Mouse (Mus musculus) lung, embryonic 16.5 days (tissue): ENCODE results near the gene B3gnt9. TPM values are rescaled to one million over a fixed set of nuclear protein-coding genes. Genes with fewer than 3 reads are reported as not detected.
"Not testable (repeated sequence)": the region's sequence is repeated elsewhere in the genome, so short reads cannot be mapped to it uniquely, and the experiment has no call there.

Experiments
- ATAC-seq: fragments of 200-750 bp; cut with Nextera tagmentation; 2 replicates; pipeline ENCODE4 v1.8.0; 2017; ENCODE audit warnings: low read depth, mild to moderate bottlenecking, moderate library complexity
- H3K27ac ChIP-seq: fragments of 300-500 bp; sonication (generic); 2 replicates; pipeline ENCODE4 v1.5.1; 2014; ENCODE audit warnings: mild to moderate bottlenecking, control low read depth, low read length
- H3K27me3 ChIP-seq: fragments of 300-500 bp; sonication (generic); 2 replicates; pipeline ENCODE4 v1.6.1; 2014; ENCODE audit warnings: low read depth, low read length, mixed read lengths; ENCODE audit not compliant: control insufficient read depth, insufficient read depth
- H3K36me3 ChIP-seq: fragments of 300-500 bp; sonication (generic); 2 replicates; pipeline ENCODE4 v1.6.1; 2014; ENCODE audit warnings: low read length; ENCODE audit not compliant: control insufficient read depth, insufficient read depth
- H3K4me1 ChIP-seq: fragments of 300-500 bp; sonication (generic); replicated peaks from 2 replicates; pipeline ENCODE4 v1.6.1; 2014; ENCODE audit warnings: low read length, mixed read lengths; ENCODE audit not compliant: control insufficient read depth, insufficient read depth
- H3K4me2 ChIP-seq: fragments of 300-500 bp; sonication (generic); 2 replicates; pipeline ENCODE4 v1.6.1; 2014; ENCODE audit warnings: low read depth, low read length, control low read depth
- H3K4me3 ChIP-seq: fragments of 300-500 bp; sonication (generic); 2 replicates; pipeline ENCODE4 v1.5.1; 2014; ENCODE audit warnings: mild to moderate bottlenecking, low read length, control low read depth
- H3K9ac ChIP-seq: fragments of 300-500 bp; sonication (generic); 2 replicates; pipeline ENCODE4 v1.6.1; 2014; ENCODE audit warnings: low read length, control low read depth
- H3K9me3 ChIP-seq: fragments of 300-500 bp; sonication (generic); 2 replicates; pipeline ENCODE4 v1.6.1; 2016; ENCODE audit warnings: low read length; ENCODE audit not compliant: control insufficient read depth
- WGBS: fragments of 180-500 bp; shearing (Covaris S2); extraction: QIAGEN DNeasy Blood & Tissue Kit; methylation state at CpG from one replicate; pipeline ENCODE4 v1.1.7; 2014; 5-methylcytosine and 5-hydroxymethylcytosine counted together
- polyA plus RNA-seq: library from polyadenylated mRNA; unstranded; fragments of >200 nt; fragmentation: Nextera tagmentation; extraction: Ambion mirVana; gene quantifications from 2 replicates; pipeline ENCODE4 v1.2.1, GENCODE M21; 2015

B3gnt9 gene
- polyA plus RNA-seq, 1 experiment from 2014 or later, result 22.3 TPM

- not testable (repeated sequence) for H3K9ac ChIP-seq, H3K9me3 ChIP-seq, H3K4me2 ChIP-seq, ATAC-seq, H3K4me1 ChIP-seq, H3K4me3 ChIP-seq, H3K36me3 ChIP-seq, H3K27ac ChIP-seq, H3K27me3 ChIP-seq
- 90% methylated on average over 4 of the region's 4 CpGs for WGBS
Measured at GRCm38 (mm10) chr8:105232321-105232693, 22.6 kb downstream of the B3gnt9 start.

- 73% methylated on average over 12 of the region's 12 CpGs for WGBS
- no peaks in the 10 kb centered on the region for H3K9me3 ChIP-seq
- H3K4me1 ChIP-seq, result no peaks in the 10 kb centered on the region
- no peak overlapping the region for H3K9ac ChIP-seq
- peaks cover 7% of the 10 kb centered on the region; the same call in 1 of the 2 replicates for H3K36me3 ChIP-seq
- no peak overlapping the region for H3K4me3 ChIP-seq
- H3K27me3 ChIP-seq, result no peaks in the 10 kb centered on the region
- ATAC-seq, result no peak
- no peak overlapping the region for H3K4me2 ChIP-seq
- no peak overlapping the region for H3K27ac ChIP-seq
Measured at GRCm38 (mm10) chr8:105231503-105232320, 23.2 kb downstream of the B3gnt9 start.

- peak overlapping the region; percentile 88 for H3K27ac ChIP-seq
- no peaks in the 10 kb centered on the region for H3K9me3 ChIP-seq
- peak overlapping the region; percentile 75 for H3K9ac ChIP-seq
- peak overlapping the region; percentile 58 for H3K4me2 ChIP-seq
- H3K4me3 ChIP-seq, result peak overlapping the region; percentile 81
- 8% methylated on average over 6 of the region's 6 CpGs for WGBS
- peaks cover 6% of the 10 kb centered on the region; the same call in 1 of the 2 replicates for H3K4me1 ChIP-seq
- H3K27me3 ChIP-seq, result no peaks in the 10 kb centered on the region
- ATAC-seq, result peak; percentile 55
- H3K36me3 ChIP-seq, result no peaks in the 10 kb centered on the region
Measured at GRCm38 (mm10) chr8:105225917-105226316, 29.0 kb downstream of the B3gnt9 start.

GRCm38 (mm10) chr8:105225272-105225593 is 29.7 kb downstream of the B3gnt9 start:
- peaks cover 6% of the 10 kb centered on the region; the same call in 1 of the 2 replicates for H3K4me1 ChIP-seq
- no peaks in the 10 kb centered on the region for H3K27me3 ChIP-seq
- peak overlapping the region; percentile 88 for H3K27ac ChIP-seq
- no peaks in the 10 kb centered on the region for H3K9me3 ChIP-seq
- peak overlapping the region; percentile 75 for H3K9ac ChIP-seq
- peak overlapping the region; percentile 58 for H3K4me2 ChIP-seq
- ATAC-seq, result no peak
- no peaks in the 10 kb centered on the region for H3K36me3 ChIP-seq
- peak overlapping the region; percentile 81 for H3K4me3 ChIP-seq
- WGBS, result under 1% methylated on average over 27 of the region's 27 CpGs

- no peaks in the 10 kb centered on the region for H3K9me3 ChIP-seq
- H3K4me2 ChIP-seq, result peak within 1 kb of the TSS; percentile 64
- peaks cover 6% of the 10 kb centered on the region; the same call in 1 of the 2 replicates for H3K4me1 ChIP-seq
- H3K27ac ChIP-seq, result peak within 1 kb of the TSS; percentile 88
- peak within 1 kb of the TSS; percentile 81 for H3K4me3 ChIP-seq
- H3K27me3 ChIP-seq, result no peaks in the 10 kb centered on the region
- H3K9ac ChIP-seq, result peak within 1 kb of the TSS; percentile 75
- H3K36me3 ChIP-seq, result no peaks in the 10 kb centered on the region
- WGBS, result 2% methylated on average over 34 of the region's 34 CpGs
- peak; percentile 94 for ATAC-seq
Measured at GRCm38 (mm10) chr8:105224413-105225271, 30.3 kb downstream of the B3gnt9 start, which contains the start of gene D230025D16Rik. Gene D230025D16Rik (plus strand): TSS chr8:105225145.

GRCm38 (mm10) chr8:105223850-105224249 is 31.1 kb downstream of the B3gnt9 start:
- Histone ChIP-seq H3K4me3 (no peak overlapping the region), H3K4me1 (peaks cover 6% of the 10 kb centered on the region; the same call in 1 of the 2 replicates), H3K27me3 (no peaks in the 10 kb centered on the region), H3K4me2 (no peak overlapping the region), H3K27ac (no peak overlapping the region), H3K36me3 (no peaks in the 10 kb centered on the region), H3K9ac (no peak overlapping the region), H3K9me3 (no peaks in the 10 kb centered on the region)
- no peak for ATAC-seq
- 75% methylated on average over 7 of the region's 7 CpGs for WGBS

GRCm38 (mm10) chr8:105217926-105218522 is 36.9 kb downstream of the B3gnt9 start:
- Histone ChIP-seq H3K9me3 (no peaks in the 10 kb centered on the region), H3K27me3 (no peaks in the 10 kb centered on the region), H3K4me1 (no peaks in the 10 kb centered on the region), H3K27ac (no peak overlapping the region), H3K9ac (no peak overlapping the region), H3K4me2 (no peak overlapping the region), H3K36me3 (peaks cover 6% of the 10 kb centered on the region; the same call in 1 of the 2 replicates), H3K4me3 (no peak overlapping the region)
- WGBS, result 74% methylated on average over 5 of the region's 5 CpGs
- ATAC-seq, result no peak

- no peak for ATAC-seq
- no peaks in the 10 kb centered on the region for H3K9me3 ChIP-seq
- no peak overlapping the region for H3K27ac ChIP-seq
- H3K4me2 ChIP-seq, result no peak overlapping the region
- WGBS, result 83% methylated on average over 5 of the region's 5 CpGs
- H3K4me3 ChIP-seq, result no peak overlapping the region
- no peaks in the 10 kb centered on the region for H3K27me3 ChIP-seq
- no peaks in the 10 kb centered on the region for H3K4me1 ChIP-seq
- H3K9ac ChIP-seq, result no peak overlapping the region
- peaks cover 6% of the 10 kb centered on the region; the same call in 1 of the 2 replicates for H3K36me3 ChIP-seq
Measured at GRCm38 (mm10) chr8:105214104-105214503, 40.8 kb downstream of the B3gnt9 start.
